Mouse (Mus musculus): Measurements from ENCODE around the gene Klk1b16.

DNA sequence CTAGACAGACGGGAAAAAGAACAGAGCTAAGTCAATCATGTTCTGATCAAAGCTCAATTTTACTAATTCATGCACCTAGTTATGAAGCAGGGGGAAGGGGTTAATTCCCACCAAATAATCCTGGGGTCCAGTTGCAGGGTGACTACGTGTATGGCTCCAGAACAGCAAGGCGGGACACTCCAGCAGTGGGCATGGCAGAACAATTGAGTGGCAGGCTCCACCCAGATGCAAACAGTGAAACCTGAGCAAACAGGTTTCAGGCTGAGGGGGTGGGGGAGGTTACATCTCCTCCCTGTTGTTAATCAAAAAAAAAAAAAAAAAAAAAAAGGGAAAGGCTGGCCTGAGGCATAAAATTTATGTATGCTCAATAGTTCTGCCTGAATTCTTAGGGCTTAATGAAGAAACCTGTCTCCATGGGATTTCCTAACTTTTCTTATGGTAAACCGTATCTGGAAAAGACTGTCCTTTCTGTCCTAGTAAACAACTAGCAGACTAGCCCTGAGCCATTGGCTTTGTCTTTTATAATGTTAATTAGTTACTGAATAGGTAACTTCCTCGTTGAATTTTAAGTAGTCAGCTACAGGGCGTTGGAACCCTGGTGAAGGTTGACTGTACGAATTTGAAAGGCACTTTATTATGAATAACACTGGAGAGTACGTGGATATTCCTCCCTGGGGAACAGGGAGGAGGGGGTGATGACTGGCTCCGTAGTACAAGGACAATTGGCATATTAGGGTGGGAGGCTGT lies 42.9 kb downstream of the Klk1b16 start:
- TF ChIP-seq CTCF (IDR thresholded peaks at IDR 0.05; ENCODE audit: low read depth, low read length) = no peak
- TF ChIP-seq GATA1 (IDR thresholded peaks at IDR 0.05; ENCODE audit: borderline replicate concordance, low read length) = no peak
- no peak for TF ChIP-seq GATA2 (IDR thresholded peaks at IDR 0.05; ENCODE audit: borderline replicate concordance, low read depth, low read length)
